Mouse (Mus musculus) kidney, postnatal 36 days (tissue): ENCODE results near the gene Chn2.

Experiments used
- DNase-seq, 2 experiments: peaks; one replicate each; pipeline ENCODE4 v3.0.0; 2021 to 2022; ENCODE audit warnings: mixed read lengths in 2 of 2

Chn2 gene

GRCm38 (mm10) chr6:54161246-54161645, 121.9 kb downstream of the Chn2 start:
- DNase-seq = no peak

DNA sequence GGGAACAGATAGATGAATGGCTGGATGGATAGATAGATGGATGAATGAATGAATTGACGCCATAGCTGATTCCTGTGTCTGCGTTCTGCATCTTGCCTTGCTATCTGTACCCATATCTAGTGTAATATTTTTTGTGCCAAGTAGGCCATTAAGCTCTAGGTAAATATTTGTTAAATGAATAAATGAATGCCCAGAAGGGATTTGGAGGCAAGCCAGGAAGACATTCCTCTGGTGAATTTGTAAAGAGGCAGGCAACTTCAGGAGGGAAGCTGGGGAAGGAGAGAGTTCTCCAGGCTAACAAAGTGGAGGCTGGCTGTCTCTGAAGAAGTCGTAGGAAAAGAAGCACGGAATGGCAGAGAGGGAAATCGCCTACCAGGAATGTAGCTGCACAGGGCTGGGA, 123.0 kb downstream of the Chn2 start:
- DNase-seq = peak; percentile 70 to 84

GRCm38 (mm10) chr6:54162786-54163185, 123.4 kb downstream of the Chn2 start:
- peak; percentile 25 to 36 for DNase-seq

DNA sequence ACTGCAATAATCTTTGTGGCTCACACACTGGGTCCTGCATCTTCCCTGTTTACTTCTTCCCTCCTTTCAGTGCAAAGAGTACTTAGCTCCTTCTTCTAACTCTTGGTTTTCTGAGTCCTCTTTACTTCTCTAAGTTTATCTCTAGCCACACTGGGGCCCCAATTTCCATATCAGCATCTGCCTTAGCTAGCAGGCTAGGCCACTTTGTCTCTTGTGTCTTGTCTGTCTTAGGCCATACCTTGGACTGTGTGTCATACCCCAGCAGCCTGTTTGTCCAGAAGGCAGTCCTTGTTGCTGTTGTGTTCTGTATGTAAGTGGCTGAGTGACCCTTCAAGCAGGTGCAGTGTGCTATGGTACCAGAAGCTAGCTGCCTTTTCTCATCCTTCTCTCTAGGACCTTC, 124.3 kb downstream of the Chn2 start:
- no peak for DNase-seq

DNA sequence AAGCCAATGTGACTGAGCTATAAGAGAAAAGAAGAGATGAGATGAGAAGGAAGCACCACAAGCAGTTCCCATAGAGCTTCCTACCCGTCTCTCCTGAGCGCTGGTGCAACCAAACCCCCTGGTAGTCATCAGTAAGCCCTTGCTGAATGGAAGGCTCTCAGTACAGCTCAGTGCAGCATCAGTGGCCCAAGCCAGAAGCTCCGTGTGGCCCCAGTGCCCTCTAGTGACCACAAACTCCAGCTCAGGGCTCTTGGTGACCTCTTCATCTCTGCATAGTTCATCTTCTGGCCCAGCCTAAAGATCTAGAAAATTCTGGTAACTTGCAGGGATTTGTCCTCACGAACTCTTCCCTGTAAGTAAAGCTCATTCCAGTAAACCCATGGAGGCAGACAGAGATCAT, 125.4 kb downstream of the Chn2 start:
- DNase-seq = peak; percentile 70 to 83

DNA sequence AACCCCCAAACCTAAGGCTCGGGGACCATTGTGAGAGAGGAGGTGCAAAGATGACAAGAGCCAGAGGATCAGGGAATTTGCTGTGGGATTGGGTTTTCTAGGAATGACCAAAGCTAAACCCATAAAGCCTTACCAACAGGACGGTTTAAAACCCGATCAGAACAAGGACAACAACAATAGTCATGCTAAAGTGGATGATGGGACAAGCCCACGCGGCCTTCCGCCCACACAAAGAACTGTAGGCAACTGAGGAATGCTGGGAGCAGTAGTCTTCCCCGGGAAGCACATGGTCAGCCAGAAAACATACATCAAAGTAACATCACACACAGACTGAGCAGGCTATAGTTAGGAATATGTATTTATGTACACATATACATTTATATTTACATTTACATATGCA, 125.9 kb downstream of the Chn2 start:
- DNase-seq = no peak

DNA sequence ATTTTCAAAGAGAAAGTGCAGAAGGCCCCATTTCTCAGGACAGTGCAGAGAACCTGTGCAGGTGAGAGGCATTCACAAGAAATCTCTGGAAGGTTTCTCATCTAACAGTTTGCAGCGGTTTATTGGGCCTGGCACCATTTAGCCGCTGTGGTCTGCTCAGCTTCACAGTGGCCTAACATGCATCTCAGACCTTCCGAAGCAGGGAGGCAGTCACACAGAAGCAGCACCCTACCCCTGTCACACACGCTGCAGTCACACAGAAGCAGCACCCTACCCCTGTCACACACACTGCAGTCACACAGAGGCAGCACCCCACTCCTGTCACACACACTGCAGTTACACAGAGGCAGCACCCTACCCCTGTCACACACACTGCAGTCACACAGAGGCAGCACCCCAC, 126.5 kb downstream of the Chn2 start:
- no peak for DNase-seq

DNA sequence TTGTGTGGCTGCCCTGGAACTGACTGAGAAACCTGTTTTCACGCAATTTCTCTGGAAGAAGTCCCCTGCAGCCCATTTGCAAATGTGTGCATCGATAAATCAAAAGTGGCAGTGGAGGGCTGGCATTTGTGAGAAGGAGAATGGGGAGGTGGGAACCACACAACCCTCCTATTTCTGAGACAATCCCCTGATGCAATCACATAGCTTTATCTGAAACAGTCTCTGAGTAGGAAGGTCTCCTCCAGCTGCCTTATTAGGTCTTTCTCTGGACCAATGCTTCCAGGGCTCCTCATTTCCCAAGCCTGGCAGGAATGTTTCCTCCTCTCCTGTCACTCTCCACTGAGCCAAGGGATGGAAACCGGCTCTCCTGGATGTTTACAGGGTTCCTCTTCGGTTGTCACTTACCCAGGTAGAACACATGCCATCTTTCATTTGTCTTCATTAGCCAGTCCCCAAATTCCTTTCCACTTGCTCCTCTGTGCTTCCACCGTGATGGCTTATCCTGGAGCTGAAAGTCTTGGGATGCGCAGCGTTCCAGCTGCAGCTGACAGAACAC, 127.7 kb downstream of the Chn2 start:
- no peak for DNase-seq

- peak; percentile 37 to 41 for DNase-seq
Observed at GRCm38 (mm10) chr6:54170286-54170894, 131.0 kb downstream of the Chn2 start.

DNA sequence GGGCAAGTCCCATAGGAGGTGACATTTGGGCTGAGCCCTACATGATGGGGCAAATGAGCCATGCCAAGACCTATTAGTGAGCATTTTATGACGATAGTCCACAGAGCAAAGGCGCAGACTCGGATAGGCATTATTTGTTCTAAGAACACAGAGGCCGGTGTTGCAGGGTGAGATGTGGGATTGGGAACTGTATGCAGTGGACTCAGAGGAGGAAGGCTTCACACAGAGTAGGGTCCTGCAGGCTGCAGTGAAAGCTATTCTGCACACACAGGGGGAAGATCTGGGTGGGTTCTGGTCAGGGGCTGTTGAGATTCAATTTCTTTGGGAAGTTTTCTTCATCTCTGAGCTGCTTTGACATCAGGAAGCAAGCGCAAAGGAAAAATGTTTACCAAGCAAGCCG, 132.0 kb downstream of the Chn2 start:
- DNase-seq = no peak

DNA sequence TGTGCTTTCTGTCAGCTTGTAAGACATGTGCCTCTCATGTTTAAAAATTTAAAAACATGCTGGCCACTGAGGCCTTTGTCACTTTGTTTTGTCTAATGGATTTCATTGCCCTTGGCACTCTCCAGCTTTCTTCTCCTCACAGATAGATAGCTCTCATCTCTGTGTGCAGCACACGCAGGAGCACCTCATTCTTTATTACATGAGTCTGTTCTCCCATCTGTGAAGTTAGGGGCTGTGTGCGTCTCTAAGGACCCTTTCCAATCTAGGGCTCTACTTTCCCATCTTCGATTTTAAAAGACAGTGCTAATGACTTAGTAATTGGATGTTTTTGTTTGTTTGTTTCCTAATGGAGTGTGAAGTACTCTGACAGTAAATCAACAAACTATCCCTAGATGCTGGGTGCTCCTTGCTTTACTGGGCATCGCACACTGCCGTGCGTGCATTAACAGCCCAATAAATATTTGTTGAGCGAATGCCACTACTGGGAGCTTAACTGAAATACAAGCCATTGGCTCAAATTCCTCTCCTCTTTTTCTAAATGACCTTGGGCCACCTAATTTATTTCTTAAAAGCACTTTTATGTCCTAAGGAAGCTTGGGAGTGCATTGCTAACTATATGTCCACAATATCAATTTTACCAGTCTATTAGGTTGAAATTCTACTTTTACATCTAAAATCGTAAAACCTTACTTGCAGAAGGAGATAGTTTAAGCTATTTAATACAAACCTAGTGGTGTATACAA, 136.3 kb downstream of the Chn2 start:
- no peak for DNase-seq

DNA sequence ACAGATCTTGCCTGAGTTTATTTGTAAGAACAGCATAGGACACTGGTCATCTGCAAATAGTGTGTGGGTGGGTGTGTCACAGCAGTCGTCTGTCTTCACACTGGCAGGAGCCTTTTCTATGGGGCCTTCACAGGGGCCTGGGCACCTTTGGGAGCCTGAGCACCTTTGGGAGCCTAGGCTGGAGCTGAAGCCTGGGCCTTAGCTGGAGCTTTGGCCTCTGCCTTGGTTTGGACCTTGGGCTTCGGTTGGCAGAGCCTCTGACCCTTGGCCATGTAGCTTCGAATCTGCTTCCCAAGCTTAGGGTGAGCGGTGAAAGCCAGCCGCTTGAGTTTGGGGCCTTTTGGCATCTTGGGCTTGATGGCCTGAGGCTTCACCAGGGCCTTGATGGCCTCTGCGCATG, 137.7 kb downstream of the Chn2 start:
- peak in 1 of 2 experiments; percentile 32 for DNase-seq

DNA sequence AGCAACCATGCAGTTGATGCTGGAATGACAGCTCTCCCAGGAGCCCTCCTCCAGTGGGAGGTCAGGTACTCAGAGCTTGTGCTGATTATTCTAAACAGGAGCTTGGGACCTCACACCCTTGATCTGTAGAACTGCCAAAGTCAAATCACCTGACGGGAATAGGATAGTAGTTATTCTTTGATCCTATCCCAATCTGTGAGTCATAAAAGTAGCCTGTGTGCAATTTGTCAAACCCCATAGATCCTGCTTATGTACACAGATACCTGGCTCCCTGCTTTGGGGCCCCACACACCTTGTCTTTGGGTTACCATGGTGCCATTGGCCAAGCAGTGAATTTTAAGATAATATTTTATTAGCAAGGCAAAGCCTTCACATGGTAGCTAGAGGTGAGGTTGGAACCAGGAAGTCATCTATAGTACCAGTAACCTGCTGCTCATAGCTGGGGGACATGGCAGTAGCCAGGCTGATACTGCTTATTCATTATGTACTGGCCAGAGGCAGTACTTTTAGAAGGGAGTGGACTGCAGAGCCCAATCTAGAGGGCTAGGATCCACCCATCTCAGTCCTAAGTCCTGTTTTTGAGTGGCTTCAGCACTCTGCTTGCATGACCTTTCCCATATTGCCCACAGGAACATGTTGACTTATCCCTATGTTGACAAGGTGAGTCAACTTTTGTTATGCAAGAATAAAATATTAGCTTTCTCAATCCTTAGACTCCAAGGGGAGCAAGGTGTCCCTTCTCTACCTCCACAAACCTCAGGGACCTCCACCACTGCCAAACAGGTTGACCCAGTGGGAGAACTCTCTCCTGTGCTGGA, 139.9 kb downstream of the Chn2 start:
- no peak for DNase-seq

- no peak for DNase-seq
Observed at GRCm38 (mm10) chr6:54179874-54180212, 140.5 kb downstream of the Chn2 start.

DNA sequence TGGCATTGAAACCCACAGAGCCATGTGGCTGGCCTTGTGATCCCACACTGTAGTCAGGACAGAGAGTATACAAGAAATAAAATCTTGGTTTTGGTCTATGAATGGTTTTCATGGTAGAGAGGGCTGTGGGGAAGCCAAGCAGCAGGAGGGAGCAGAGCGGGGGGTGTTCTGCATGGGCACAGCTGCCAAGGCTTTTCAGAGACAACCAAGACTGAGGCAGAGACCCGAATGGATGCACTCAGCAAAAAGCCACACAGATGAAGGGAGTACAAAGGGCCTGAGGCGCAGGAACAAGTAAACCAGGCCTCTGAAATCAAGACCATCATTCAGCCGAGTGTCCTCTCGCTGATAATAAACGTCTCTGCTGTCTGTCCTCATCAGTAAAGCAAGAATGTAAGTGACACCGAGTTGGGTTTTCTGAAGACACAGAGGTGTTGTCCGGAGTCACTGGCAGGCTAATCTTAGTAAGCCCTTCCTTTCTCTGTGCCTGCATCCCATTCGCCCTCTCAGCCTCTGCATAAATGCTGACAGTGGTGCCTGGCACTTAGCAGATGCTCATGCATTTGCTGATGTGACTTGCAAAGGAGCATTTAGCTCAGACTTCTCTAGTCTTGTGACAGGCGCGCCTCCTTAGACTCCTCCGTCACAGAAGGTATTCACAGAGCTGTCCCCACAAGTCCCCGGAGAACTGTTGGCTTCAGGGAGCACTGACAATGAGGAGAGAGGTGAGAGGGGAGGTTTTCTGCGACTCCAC, 144.6 kb downstream of the Chn2 start:
- no peak for DNase-seq

DNA sequence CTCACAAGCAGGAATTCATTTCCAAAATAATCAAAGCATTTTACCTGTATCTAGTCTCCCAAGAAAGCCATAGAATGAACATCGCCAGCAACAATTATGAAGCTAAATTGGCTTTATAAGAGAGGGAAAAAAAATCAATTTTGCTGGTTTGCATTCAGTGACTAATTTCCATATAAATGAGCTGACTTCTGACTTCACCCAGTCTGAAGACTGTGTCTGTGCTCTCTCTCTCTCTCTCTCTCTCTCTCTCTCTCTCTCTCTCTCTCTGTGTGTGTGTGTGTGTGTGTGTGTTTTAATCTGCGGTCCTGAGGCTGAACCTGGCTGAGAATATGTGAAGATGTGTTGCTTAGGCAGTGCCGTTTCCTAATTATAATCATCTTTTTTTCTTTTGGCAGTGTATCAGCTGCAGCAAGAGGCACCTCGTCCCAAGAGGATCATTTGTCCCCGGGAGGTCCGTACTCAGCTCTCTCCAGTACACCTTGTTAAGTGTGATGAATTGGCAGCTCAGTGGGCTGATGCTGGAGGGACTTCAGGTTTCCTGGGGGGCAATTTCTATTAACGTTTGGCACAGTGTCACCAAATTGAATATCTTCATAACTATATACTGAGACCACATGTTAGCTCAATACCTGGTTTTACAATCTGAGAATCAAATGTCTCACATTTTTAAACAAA, 154.4 kb downstream of the Chn2 start:
- no peak for DNase-seq

- no peak for DNase-seq
Observed at GRCm38 (mm10) chr6:54197821-54198412, 158.6 kb downstream of the Chn2 start.

DNA sequence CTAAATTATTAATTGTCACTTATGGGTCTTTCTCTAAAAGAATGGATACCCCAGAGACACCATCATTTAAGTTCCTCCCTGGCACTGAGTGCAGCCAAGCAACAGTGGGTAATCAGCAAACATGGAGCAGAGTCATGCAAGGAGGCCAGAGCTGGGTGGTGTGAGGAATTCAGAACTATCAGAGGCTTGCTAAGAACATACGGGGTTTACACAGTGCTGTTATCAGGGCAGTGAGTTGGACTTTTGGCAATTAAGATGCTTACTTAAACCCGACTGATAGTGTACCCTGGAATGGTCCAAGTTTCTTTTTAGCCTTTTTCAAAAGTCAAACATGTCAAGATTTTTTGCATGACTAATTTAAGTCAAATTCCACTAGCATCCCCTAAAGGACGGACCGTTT, 160.2 kb downstream of the Chn2 start:
- DNase-seq = no peak

DNA sequence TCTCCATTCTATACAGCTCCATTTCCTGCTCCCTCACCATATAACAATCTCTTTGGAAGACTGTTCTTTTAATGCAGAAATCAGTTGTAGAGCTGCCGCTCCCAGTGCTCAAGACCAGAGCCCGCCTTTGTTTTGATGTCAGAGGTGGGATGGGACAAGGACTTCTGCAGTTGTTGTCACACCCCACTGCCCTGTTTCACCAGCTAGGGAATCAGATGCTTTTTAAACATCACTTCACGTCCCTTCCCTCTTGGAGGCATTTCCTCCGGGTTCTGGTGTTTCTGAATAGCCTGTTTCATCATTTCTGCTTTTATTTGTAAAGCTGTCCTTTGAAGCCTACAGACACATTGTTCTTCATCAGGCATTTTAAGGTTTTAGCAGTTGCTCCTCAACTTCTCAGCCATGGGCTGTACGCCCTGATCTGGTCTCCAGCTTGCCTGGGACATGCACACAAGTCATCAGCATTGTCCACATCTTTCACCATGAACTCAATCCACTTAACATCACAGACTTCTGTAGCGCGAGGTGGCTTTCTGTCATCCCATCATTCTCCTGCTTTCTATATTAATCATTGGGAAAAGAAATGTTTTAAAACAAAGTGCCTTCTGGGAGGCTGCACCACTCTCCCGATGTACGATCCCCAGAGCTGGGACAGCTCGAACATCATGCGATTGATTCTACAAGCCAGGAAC, 160.8 kb downstream of the Chn2 start:
- DNase-seq = no peak

GRCm38 (mm10) chr6:54202311-54203020, 163.1 kb downstream of the Chn2 start:
- peak; percentile 61 to 82 for DNase-seq

- no peak for DNase-seq
Observed at GRCm38 (mm10) chr6:54203316-54203715, 164.0 kb downstream of the Chn2 start.
